Mouse (Mus musculus) hindbrain, embryonic 11.5 days (tissue): ENCODE measurements around the gene Tnpo3. TPM values are rescaled to one million over a fixed set of nuclear protein-coding genes. Genes with fewer than 3 reads are reported as not detected.
"Not testable (repeated sequence)": the region's sequence is repeated elsewhere in the genome, so short reads cannot be mapped to it uniquely, and the experiment has no call there.

ENCODE experiments used
- ATAC-seq: fragments of 200-750 bp; cut with Nextera tagmentation; 2 replicates; pipeline ENCODE4 v1.8.0; 2017; ENCODE audit warnings: mild to moderate bottlenecking, moderate TSS enrichment, moderate library complexity; ENCODE audit not compliant: low FRiP score
- DNase-seq: peaks from one replicate; pipeline ENCODE4 v3.0.0-alpha.2; 2015; ENCODE audit warnings: low spot score
- H3K27ac ChIP-seq: fragments of 300-500 bp; sonication (generic); 2 replicates; pipeline ENCODE4 v1.5.1; 2014; ENCODE audit warnings: mild to moderate bottlenecking, low read depth, low read length
- H3K27me3 ChIP-seq: fragments of 300-500 bp; sonication (generic); 2 replicates; pipeline ENCODE4 v1.6.1; 2014; ENCODE audit warnings: mild to moderate bottlenecking, low read length, moderate library complexity, mixed read lengths; ENCODE audit not compliant: control insufficient read depth, insufficient read depth
- H3K36me3 ChIP-seq: fragments of 300-500 bp; sonication (generic); 2 replicates; pipeline ENCODE4 v1.6.1; 2014; ENCODE audit warnings: mild to moderate bottlenecking, low read length, moderate library complexity, mixed read lengths; ENCODE audit not compliant: control insufficient read depth, insufficient read depth
- H3K4me1 ChIP-seq: fragments of 300-500 bp; sonication (generic); replicated peaks from 2 replicates; pipeline ENCODE4 v1.6.1; 2014; ENCODE audit warnings: low read length, mixed read lengths; ENCODE audit not compliant: control insufficient read depth, insufficient read depth
- H3K4me2 ChIP-seq: fragments of 300-500 bp; sonication (generic); replicated peaks from 2 replicates; pipeline ENCODE4 v1.6.1; 2014; ENCODE audit warnings: mild to moderate bottlenecking, low read depth, low read length
- H3K4me3 ChIP-seq: fragments of 300-500 bp; sonication (generic); 2 replicates; pipeline ENCODE4 v1.5.1; 2014; ENCODE audit warnings: low read depth, low read length
- H3K9ac ChIP-seq: fragments of 300-500 bp; sonication (generic); 2 replicates; pipeline ENCODE4 v1.6.1; 2014; ENCODE audit warnings: low read depth, low read length
- H3K9me3 ChIP-seq: fragments of 300-500 bp; sonication (generic); 2 replicates; pipeline ENCODE4 v1.6.1; 2016; ENCODE audit warnings: low read length; ENCODE audit not compliant: control insufficient read depth
- WGBS: fragments of 180-500 bp; shearing (Covaris S2); extraction: QIAGEN DNeasy Blood & Tissue Kit; methylation state at CpG from one replicate; pipeline ENCODE4 v1.1.7; 2014; 5-methylcytosine and 5-hydroxymethylcytosine counted together
- polyA plus RNA-seq: library from polyadenylated mRNA; unstranded; fragments of >200 nt; fragmentation: Nextera tagmentation; extraction: Ambion mirVana; gene quantifications from 2 replicates; pipeline ENCODE4 v1.2.1, GENCODE M21; 2014

Gene Tnpo3
- polyA plus RNA-seq, 1 experiment from 2014 or later = 97.3 TPM

GRCm38 (mm10) chr6:29580770-29581169 is 28.9 kb downstream of the Tnpo3 start:
- H3K4me1 ChIP-seq = no peaks in the 10 kb centered on the region
- no peak overlapping the region for H3K9ac ChIP-seq
- no peak overlapping the region for H3K4me3 ChIP-seq
- DNase-seq (no peak), ATAC-seq (no peak)
- H3K9me3 ChIP-seq = no peaks in the 10 kb centered on the region
- no peak overlapping the region for H3K27ac ChIP-seq
- no peak overlapping the region for H3K4me2 ChIP-seq
- H3K27me3 ChIP-seq = no peaks in the 10 kb centered on the region
- 0 out of 2 replicates have a peak, but pooled peaks cover 4% of the 10 kb centered on the region for H3K36me3 ChIP-seq
- WGBS = 89% methylated on average over 1 of the region's 1 CpGs

GRCm38 (mm10) chr6:29576388-29576787 is 33.3 kb downstream of the Tnpo3 start:
- not testable (repeated sequence) for H3K9ac ChIP-seq, H3K27ac ChIP-seq, H3K27me3 ChIP-seq, ATAC-seq, H3K9me3 ChIP-seq, H3K4me3 ChIP-seq, DNase-seq, H3K4me2 ChIP-seq, H3K4me1 ChIP-seq
- H3K36me3 ChIP-seq = peaks cover 11% of the 10 kb centered on the region
- WGBS = 87% methylated on average over 3 of the region's 3 CpGs

GRCm38 (mm10) chr6:29557112-29557511 is 52.6 kb downstream of the Tnpo3 start:
- WGBS = 100% methylated on average over 2 of the region's 2 CpGs
- ATAC-seq (no peak), DNase-seq (no peak)
- Histone ChIP-seq H3K27me3 (no peaks in the 10 kb centered on the region), H3K9ac (no peak overlapping the region), H3K4me1 (no peaks in the 10 kb centered on the region), H3K4me2 (no peak overlapping the region), H3K27ac (no peak overlapping the region), H3K9me3 (no peaks in the 10 kb centered on the region), H3K4me3 (no peak overlapping the region), H3K36me3 (peaks cover 13% of the 10 kb centered on the region; the same call in 1 of the 2 replicates)

- Histone ChIP-seq H3K27me3 (no peaks in the 10 kb centered on the region), H3K27ac (no peak overlapping the region), H3K4me1 (no peaks in the 10 kb centered on the region), H3K4me3 (no peak overlapping the region), H3K36me3 (peaks cover 8% of the 10 kb centered on the region; the same call in 1 of the 2 replicates), H3K9me3 (no peaks in the 10 kb centered on the region), H3K4me2 (no peak overlapping the region), H3K9ac (no peak overlapping the region)
- 95% methylated on average over 2 of the region's 2 CpGs for WGBS
- DNase-seq (no peak), ATAC-seq (no peak)
Measured at GRCm38 (mm10) chr6:29552526-29552925, 57.2 kb downstream of the Tnpo3 start.

- Histone ChIP-seq H3K27me3 (no peaks in the 10 kb centered on the region), H3K9ac (no peak overlapping the region), H3K4me3 (no peak overlapping the region), H3K4me2 (no peak overlapping the region), H3K4me1 (no peaks in the 10 kb centered on the region), H3K9me3 (no peaks in the 10 kb centered on the region), H3K27ac (no peak overlapping the region), H3K36me3 (peaks cover 10% of the 10 kb centered on the region)
- 100% methylated on average over 1 of the region's 1 CpGs for WGBS
- DNase-seq (no peak), ATAC-seq (no peak)
Measured at GRCm38 (mm10) chr6:29548086-29548485, 61.6 kb downstream of the Tnpo3 start.

- Histone ChIP-seq H3K4me3 (no peak overlapping the region), H3K27me3 (no peaks in the 10 kb centered on the region), H3K27ac (no peak overlapping the region), H3K4me1 (no peaks in the 10 kb centered on the region), H3K9ac (no peak overlapping the region), H3K36me3 (peaks cover 10% of the 10 kb centered on the region), H3K9me3 (no peaks in the 10 kb centered on the region), H3K4me2 (no peak overlapping the region)
- ATAC-seq (no peak), DNase-seq (no peak)
Measured at GRCm38 (mm10) chr6:29547582-29547981, 62.1 kb downstream of the Tnpo3 start.

GRCm38 (mm10) chr6:29545611-29546010 is 64.1 kb downstream of the Tnpo3 start:
- ATAC-seq = no peak
- Histone ChIP-seq H3K36me3 (peaks cover 10% of the 10 kb centered on the region), H3K27me3 (no peaks in the 10 kb centered on the region), H3K4me3 (no peak overlapping the region), H3K9me3 (no peaks in the 10 kb centered on the region), H3K4me1 (no peaks in the 10 kb centered on the region), H3K9ac (no peak overlapping the region), H3K27ac (no peak overlapping the region), H3K4me2 (no peak overlapping the region)
- 95% methylated on average over 2 of the region's 2 CpGs for WGBS
- no peak for DNase-seq

GRCm38 (mm10) chr6:29540956-29541355 is 68.7 kb downstream of the Tnpo3 start:
- 89% methylated on average over 1 of the region's 1 CpGs for WGBS
- H3K4me3 ChIP-seq = no peak overlapping the region
- no peak overlapping the region for H3K9ac ChIP-seq
- peaks cover 9% of the 10 kb centered on the region for H3K36me3 ChIP-seq
- H3K27me3 ChIP-seq = no peaks in the 10 kb centered on the region
- H3K4me1 ChIP-seq = no peaks in the 10 kb centered on the region
- H3K27ac ChIP-seq = no peak overlapping the region
- no peak for DNase-seq
- ATAC-seq = no peak
- no peak overlapping the region for H3K4me2 ChIP-seq
- no peaks in the 10 kb centered on the region for H3K9me3 ChIP-seq

- DNase-seq (no peak), ATAC-seq (no peak)
- Histone ChIP-seq H3K9me3 (no peaks in the 10 kb centered on the region), H3K4me1 (no peaks in the 10 kb centered on the region), H3K27me3 (no peaks in the 10 kb centered on the region), H3K4me2 (no peak overlapping the region), H3K4me3 (no peak overlapping the region), H3K27ac (no peak overlapping the region), H3K36me3 (peaks cover 5% of the 10 kb centered on the region), H3K9ac (no peak overlapping the region)
- 82% methylated on average over 6 of the region's 6 CpGs for WGBS
Measured at GRCm38 (mm10) chr6:29540223-29540622, 69.5 kb downstream of the Tnpo3 start.
